Mouse (Mus musculus): ENCODE results near the gene Psmb6.

Psmb6 gene

DNA sequence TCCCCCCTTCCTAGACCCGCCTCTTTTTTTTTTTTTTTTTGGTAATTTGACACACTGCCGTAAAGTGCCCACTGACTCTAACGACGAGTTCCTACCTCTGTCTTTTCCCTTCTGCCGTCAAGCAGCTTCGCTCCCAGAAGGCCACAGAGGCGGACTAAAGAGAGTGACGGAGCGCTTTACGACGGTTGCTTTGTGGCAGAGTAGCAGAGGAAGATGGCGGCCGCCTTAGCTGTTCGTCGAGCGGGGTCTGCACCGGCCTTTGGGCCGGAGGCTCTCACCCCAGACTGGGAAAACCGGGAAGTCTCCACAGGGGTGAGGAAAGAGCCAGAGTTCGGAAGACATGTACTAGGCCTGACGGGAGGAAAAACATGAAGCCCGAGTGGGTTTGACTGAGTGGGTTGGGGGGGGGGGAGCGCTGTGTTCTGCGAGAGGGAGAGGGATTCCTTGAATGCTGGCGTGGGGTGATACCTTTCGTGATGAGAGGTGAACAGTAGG is at the start of gene Psmb6:
Psmb6 (plus strand) TSS at position 184 of the 495 bp plus-strand sequence.
- DNase-seq (ENCODE audit: low spot score): peak; percentile 54

DNA sequence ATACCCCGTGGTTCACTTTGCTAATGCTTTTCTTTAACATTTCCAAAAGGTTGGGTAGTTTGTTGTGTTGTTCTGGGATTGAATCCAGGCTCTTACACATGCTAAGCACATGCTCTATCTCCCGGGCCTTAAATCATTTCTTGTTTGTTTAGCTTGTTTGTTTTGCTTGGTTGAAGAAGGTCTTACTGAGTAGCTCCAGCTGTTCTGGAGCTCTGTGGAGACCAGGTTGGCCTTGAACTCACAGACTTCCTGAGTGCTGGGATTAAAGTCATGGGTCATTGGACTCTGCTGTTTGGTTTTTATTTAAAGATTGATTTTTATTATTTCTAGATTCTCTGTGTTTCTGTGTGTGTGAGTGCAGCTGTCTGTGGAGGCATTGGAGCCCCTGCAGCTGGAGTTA is 39.7 kb upstream of the Psmb6 start:
- no peak for DNase-seq (ENCODE audit: low spot score)

DNA sequence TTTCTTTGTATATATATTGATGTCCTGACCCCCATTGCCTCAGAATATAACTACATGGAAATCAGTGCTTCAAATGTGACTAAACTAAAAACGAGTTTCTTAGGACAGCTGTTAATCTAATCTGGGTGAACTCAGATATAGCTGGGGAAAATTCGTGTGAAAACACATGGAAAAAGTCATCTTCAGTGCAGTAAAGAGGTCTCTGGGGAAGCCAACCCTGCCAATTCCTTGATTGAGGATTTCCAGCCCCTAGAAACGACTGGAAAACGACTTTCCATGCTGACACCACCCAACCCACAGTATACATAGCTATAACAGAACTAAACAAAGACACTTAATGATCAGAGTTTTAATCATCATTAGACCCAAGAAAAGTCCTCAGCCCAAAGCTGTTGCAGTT is 37.4 kb upstream of the Psmb6 start:
- DNase-seq (ENCODE audit: low spot score): no peak

DNA sequence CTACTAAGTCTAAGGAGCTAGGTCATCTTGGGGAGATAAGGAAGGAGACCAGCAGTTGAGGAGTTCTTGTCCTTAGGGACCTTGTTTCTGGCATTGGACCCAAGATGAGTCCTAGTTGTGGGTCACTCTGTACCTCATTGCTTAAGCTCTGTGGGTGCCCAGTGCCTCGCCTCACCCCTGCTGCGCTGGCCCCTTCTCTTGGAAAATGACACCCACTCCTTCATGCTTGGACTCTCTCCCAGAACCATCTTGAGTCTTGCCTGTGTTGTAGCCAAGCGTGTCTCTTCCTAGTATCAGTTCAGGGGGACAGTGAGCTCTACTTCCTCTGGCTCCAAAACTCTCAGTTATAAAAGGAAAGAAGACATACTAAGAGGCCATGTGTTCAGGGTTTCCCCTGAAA is 36.0 kb upstream of the Psmb6 start:
- DNase-seq (ENCODE audit: low spot score): no peak

DNA sequence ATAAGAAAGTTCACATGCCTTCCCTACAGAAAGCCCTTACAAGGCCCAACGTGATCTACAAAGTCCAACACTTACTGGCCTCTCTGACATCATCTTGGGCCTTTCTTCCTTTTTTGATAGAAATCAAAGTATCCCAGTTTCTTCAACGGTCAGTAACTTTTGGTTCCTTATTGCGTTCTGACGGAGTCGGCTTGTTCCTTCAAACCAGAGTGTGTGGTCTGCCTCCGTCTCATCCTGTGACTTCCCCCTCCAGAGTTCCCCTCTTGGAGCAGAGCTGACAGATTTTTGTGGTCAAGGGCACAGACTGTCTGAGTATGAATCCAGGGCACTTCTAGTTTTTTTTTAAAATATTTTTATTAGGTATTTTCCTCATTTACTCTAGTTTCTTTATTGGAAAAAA is 35.5 kb upstream of the Psmb6 start:
- DNase-seq (ENCODE audit: low spot score): no peak

DNA sequence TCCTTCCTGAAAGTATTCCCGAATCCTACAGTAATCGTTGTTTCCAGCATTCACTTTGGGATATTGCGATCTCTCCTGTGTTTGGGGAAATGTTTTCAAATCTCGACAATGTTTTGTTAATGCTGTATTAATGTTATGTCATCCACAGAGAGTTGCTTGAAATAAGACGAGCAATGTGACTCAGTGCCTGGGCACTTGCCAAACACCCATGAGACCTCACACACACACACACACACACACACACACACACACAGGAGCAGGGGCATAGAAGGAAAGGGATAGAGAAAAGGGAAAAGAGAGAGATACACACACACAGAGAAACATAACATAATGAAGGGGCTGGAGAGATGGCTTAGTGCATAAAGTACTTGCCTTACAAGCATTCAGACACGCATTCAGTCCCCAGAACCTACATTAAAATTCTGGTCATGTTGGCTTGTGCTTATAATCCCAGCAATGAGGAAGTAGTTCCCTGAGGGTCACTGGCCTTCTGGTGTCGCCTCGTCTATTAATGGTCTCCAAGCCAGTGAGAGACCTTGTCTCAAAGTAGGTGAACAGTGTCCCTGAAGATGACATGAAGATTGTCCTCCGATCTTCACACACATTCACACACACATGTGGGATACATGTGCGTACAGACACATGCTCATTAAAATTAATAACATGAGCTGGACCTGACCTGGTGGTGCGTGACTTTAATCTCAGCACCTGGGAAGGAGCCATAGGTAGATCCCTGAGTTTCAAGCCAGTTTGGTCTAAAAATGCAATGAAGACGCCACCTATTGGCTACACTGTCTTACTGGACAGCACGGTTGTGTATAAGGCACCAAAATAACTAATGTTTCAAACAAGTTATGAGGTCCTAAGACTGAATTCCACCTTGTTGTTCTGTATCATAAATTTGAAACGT is 25.3 kb upstream of the Psmb6 start:
- DNase-seq (ENCODE audit: low spot score): no peak

DNA sequence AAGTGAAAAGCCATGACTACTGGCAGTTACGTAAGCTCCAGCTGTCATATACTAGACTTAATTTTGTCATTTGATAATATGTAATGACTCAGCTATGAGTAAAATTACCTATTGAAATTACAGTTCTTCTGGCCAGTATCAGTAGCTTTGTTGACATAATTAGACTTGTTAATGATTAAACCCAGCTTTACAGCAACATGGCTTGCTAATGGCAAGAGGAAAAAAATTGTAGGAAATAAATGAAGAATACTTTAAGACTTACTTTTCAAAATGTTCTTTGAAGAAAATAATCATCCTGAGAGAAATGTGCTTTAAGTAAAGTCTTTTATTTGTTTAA is 24.7 kb upstream of the Psmb6 start:
- no peak for DNase-seq (ENCODE audit: low spot score)

DNA sequence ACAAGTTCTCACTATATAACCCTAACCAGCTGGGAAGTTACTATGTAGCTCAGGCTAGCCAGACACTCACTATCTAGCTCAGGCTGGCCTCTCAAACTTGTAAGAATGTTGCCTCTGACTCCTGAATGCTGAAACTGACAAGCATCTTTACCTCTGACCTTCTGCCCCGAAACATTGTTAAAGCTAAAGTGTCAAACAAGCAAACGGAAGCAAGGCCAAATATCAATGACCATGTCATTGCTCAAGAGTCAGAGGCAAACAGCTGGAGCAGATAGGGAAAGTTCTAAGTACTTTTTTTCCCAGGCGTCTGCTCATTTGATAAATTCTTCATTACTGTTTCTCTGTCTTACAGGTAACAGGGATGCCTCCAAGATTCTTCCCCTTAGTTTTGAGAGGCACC is 23.1 kb upstream of the Psmb6 start:
- DNase-seq (ENCODE audit: low spot score): no peak

DNA sequence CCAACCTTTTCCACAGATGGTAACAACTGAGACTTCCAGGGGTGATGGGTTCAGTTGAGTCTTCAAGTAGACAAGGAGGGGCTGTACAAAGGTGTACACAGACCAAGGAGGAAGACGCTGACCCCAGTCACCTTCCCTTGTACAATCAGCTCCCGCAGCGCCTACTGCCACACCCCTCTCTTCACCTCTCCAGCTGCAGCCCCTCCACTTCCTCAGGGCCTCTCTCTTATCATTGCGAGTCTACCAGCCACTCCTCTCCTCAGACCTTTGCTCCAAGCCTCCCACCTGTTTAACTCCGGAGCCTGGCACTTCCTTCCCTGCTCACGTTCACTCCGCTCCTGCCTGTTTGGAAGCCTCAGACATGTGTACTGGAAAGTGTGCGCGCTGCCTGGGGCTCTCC is 20.2 kb upstream of the Psmb6 start, which contains the start of gene Tm4sf5:
Tm4sf5 (plus strand) TSS at position 275 of the 400 bp plus-strand sequence.
- DNase-seq (ENCODE audit: low spot score): no peak

DNA sequence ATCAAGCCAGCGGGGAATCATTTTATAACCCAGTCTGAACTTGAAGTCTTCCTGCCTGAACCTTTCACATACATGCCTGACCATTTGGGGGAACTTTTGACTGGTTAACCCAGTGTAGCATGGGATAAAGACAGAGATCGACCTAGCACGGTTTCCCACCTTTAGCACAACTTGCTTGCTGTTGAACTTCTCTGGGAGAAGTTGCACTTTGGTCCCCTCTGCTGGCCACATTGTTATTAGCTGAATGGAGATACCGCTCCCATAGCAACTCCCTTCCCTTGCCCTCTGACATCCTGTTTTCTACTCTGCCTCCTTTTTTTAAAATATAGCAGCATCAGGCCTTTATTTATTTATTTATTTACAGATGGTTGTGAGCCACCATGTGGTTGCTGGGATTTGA is 18.8 kb upstream of the Psmb6 start:
- DNase-seq (ENCODE audit: low spot score): peak; percentile 42

DNA sequence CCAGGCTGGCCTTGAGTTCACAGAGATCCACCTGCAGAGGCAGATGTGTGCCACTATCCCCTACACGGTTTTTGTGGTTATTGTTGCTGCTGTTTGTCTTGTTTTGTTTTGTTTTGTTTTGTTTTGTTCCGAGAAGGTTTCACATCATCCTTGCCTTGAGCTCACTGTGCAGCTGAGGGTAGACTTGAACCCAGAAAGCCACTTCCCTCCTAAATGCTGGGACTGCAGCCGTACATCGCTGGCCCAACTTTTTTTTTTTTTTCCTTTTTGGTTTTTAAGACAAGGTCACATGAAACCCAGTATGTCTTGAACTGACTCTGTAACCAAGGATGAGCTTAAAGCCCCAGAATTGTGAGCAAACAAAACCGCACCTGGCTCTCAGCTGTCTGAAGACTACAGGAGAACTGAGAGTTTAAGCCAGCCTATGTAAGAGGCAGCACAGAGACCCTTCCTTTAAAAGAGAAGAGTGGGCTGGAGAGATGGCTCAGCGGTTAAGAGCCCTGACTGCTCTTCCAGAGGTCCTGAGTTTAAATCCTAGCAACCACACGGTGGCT is 18.1 kb upstream of the Psmb6 start:
- DNase-seq (ENCODE audit: low spot score): no peak

DNA sequence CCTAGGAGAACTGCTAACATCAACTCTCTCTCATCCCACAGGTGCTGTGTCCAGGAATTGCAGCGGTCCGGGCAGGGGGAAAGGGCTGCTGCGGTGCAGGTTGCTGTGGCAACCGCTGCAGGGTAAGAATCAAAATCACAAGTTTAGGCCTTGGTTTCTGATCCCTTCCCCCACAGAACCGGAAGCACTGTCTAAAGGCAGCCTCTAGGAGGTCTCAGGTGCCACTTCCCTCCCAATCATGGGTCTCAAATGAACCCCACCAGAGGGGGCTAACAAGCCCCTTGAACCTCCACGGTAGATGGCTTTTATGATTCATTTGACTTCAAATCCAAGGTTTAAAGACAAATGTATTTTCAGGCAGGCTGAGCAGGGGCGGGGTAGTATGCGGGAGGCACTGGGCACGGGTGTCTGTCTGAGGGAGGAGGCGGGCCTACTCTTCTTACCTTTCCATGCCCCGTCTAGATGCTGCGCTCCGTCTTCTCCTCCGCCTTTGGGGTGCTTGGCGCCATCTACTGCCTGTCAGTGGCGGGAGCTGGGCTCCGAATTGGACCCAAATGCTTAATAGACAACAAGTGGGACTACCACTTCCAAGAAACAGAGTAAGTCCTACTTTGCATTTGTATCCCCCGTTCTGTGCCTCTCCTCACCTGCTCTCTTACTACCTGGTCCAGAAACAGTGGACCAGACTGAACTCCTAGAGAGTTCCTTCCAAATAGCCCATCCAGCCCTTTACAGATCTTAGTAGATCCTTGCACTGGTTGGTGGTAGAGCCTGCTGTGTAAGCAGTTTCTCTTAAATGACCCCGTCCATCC is 15.2 kb upstream of the Psmb6 start:
- DNase-seq (ENCODE audit: low spot score): no peak

DNA sequence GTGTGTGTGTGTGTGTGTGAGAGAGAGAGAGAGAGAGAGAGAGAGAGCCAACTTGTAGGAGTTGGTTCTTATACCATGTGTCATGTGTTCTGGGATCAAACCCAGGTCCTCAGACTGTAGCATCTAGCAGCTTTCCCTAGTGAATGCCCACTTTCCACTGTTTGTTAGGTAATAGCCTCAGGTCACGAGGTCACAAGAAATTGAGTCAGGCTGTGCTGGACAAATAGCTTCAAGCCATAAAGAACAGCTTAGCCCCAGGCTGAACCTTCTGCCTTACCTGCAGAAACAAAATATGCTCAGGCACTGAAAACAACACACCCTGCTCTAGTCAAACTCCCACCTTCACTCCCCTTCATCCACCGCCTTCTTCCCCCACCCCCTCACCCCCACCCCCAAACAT is 13.9 kb upstream of the Psmb6 start:
- DNase-seq (ENCODE audit: low spot score): no peak

DNA sequence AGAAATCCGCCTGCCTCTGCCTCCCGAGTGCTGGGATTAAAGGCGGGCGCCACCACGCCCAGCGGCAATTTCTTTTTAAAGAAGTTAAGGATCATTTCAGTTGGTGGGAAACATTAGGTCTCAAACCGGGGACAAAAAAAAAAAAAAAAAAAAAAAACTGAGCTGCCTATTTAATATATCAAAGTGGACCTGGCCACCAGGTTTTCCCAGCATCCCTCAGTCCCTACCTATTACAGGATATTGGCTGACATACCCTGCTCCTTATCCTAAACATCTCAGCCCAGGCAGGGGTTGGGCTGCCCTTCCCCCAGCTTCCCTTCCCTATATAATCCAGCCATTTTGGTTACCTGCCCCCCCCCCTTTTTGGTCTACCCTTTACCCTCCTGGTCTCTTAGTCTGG is 13.3 kb upstream of the Psmb6 start:
- no peak for DNase-seq (ENCODE audit: low spot score)

DNA sequence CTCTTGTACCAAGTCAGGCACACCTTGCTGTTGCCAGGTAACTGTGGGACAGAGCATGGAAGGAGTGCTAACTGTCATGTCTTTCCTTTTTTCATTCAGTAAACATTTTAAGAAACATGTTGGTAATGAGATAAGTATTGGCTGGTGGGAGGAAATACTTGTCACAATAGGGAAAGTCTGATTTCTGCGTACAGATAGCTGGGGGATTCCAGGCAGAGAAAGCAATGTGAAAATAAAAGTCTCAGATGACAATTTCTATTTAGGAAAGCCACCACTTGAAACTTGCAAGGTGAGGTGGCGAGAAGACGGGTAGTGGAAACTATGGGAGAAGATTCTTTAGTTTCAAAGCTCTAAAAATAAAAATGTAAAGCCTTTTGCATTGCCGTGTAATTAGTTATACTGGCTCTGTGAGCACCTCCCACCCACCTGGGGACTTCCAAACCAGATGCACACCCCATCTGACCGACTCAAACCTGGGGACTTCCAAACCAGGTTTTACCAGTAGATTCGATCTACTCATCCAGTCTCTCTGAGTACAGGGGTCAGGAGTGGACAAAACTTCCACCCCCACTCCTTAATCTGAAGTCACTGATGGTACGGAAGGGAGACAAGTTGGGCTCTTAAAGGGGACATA is 12.3 kb upstream of the Psmb6 start:
- DNase-seq (ENCODE audit: low spot score): no peak

DNA sequence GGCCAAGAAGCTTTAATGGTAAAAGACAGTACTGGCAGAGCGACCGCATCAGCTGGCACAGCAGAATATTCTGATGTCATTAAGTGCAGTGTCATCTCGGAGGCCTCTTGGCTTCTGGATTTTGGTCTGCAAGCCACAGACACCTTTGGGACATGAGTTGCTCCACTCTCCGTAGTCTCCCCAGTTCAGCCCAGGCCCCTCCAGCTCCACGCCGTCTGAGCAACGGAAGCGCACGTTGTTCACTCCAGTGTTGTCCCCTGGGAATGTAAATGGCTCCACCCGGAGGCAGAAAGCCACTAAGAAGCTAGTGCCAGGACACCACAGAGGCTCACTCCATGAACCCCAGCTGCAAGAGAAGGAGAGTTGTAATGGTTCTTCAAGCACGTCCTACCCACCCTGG is 11.6 kb upstream of the Psmb6 start:
- no peak for DNase-seq (ENCODE audit: low spot score)

DNA sequence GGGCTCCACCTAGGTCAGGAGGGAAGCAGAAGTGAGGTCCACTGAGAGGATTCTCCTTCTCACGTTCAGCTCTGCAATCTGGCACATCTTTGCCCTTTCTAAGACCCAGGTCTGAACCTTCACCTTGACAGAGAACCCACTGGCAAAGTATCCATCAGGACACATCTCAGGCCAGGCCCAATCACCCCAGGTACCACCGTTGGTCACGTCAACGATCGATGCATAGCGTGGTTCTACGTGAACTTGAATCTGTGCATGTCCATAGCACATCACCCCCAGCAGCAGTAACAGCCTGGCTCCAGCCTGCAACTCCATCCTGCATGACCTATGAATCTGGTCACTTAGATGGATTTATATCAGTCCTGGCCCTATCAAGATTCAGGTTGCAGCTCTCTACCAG is 10.9 kb upstream of the Psmb6 start, which contains the start of gene Vmo1:
Vmo1 (minus strand) TSS at position 329 of the 400 bp plus-strand sequence.
- no peak for DNase-seq (ENCODE audit: low spot score)

DNA sequence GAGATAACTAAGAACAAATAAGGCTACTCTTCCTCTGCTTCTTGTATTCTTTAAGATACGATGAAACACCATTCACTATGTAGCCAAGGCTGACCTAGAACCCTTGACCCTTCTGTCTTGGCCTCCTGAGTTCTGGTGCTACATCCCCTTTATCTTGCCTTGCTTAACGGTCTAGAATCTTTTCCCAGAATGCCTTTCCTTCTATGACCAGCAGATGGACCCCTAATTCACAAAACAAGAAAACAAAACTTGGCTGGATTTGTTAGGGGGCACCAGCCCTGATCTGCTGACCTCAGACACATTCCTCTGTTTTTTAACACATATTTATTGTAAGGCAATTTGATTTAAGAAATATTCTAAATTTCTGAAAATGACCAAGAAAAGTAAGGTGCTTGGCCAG is 8.8 kb upstream of the Psmb6 start:
- DNase-seq (ENCODE audit: low spot score): no peak

DNA sequence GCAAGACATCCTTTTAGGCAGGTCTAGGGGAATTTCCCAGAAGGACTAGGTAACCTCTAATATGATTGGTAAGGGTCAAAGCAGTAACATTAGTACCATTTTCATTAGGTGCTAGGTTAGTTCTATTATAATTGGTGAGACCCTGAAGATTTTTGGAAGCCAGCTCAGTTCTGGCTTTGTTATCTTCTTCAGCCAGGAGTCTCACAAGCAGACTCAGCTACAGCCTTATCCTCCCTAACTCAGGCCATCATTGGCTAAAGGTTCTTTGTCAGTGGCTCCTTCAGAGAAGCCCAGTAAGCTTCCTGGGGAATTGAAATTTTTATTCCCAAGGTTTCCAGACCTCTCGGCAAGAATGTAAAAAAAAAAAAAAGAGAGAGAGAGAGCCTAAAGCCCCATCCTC is 6.7 kb upstream of the Psmb6 start:
- no peak for DNase-seq (ENCODE audit: low spot score)

DNA sequence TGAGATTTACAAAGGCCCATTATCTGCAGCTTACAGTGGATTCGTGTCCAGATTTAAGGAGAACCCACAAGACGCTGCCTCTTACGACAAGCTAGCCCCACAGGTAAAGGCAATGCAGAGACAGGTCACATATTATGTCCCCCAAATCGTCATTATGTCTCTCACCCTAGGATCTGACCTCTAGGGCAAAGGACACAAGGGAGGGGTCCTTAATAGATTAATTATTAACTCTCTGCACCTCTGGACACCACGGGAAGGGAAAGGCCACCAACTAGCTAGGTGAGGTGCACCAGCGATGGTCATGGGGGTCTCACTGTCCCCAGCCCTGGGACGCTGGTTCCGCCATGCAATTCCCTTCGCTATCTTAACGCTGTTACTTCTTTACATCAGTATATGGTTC is 6.2 kb upstream of the Psmb6 start, which contains the start of gene Gltpd2:
Gltpd2 (plus strand) TSS at position 274 of the 400 bp plus-strand sequence.
- no peak for DNase-seq (ENCODE audit: low spot score)

DNA sequence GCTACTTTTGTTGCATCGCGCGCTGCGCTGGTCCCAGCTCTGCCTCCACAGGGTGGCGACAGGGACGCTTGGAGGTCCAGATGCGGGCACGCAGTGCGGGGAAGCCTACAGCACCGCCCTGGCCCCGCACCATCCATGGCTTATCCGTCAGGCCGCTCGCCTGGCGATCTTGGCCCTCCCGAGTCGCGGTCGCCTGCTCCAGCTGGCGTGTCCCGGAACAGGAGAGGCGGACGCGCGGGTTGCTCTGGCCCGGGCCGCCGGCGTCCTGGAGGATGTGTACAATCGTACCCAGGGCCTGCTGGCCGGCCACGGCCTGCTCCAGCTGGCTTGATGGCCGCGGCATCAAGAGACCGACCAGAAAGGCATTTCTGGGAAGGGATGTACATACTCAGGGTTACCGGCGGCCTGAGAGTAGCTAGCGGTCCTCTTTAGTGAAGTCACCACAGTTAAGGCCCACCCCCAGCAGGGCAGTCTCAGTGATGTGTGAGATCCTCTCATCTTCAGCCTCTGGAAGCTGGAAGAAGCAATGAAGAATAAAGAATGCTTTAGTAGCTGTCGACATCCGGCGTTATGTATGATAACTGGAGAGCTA is 4.9 kb upstream of the Psmb6 start:
- DNase-seq (ENCODE audit: low spot score): no peak

Measured in urinary bladder, postnatal 10 days (tissue).